Mouse (Mus musculus) brain, embryonic 14.5 days (tissue): ENCODE data around the gene Lipe. TPM values are rescaled to one million over a fixed set of nuclear protein-coding genes. Genes with fewer than 3 reads are reported as not detected.
"Not testable (repeated sequence)": the region's sequence is repeated elsewhere in the genome, so short reads cannot be mapped to it uniquely, and the experiment has no call there.

Experiments used
- DNase-seq: peaks from one replicate; pipeline ENCODE4 v3.0.0-alpha.2; 2011; ENCODE audit warnings: low read depth
- CTCF ChIP-seq: fragments of 200-500 bp; IDR thresholded peaks from 2 replicates; pipeline ENCODE4 v1.5.1; 2012; ENCODE audit warnings: inconsistent platforms, mild to moderate bottlenecking, moderate library complexity, borderline replicate concordance; ENCODE audit not compliant: insufficient read depth, insufficient read length; ENCODE audit errors: extremely low read depth
- POLR2A ChIP-seq: fragments of 200-500 bp; IDR thresholded peaks from 2 replicates; pipeline ENCODE4 v1.6.1; 2012; ENCODE audit warnings: mild to moderate bottlenecking, inconsistent platforms, borderline replicate concordance; ENCODE audit not compliant: poor library complexity, insufficient read depth, insufficient read length, severe bottlenecking; ENCODE audit errors: extremely low read depth
- polyA plus RNA-seq: library from polyadenylated mRNA; depleted of rRNA; stranded (reverse); fragments of >200 nt; gene quantifications from 2 replicates; pipeline ENCODE4 v1.2.3, GENCODE M21; 2012

Gene Lipe
- polyA plus RNA-seq, 1 experiment, result 13.0 TPM

GRCm38 (mm10) chr7:25432381-25432780 lies 33.9 kb upstream of the Lipe start:
- TF ChIP-seq POLR2A (no peak), CTCF (no peak)
- no peak for DNase-seq

- no peak for TF ChIP-seq CTCF
- no peak for TF ChIP-seq POLR2A
Measured at GRCm38 (mm10) chr7:25429886-25430784, 31.6 kb upstream of the Lipe start.

DNA sequence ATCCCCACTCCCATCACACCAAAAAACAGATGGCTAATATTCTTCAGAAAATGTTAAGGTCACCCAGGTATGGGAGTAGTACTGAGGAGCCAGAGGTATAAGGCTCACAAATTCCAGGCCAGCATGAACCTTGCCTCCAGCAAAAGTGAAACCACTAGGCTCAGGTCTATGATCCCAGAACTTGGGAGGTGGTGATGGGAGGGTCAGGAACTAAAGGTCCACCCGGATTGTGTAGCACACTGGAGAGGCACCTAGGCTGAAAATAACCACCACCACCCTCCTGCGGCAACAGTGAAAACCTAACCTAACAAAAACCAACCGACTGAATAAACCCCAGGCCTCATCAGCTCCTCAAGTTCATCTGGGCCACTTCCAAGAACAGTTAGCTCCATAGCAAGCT lies 29.8 kb upstream of the Lipe start:
- TF ChIP-seq POLR2A (no peak), CTCF (no peak)

More at GRCm38 (mm10) chr7:25429886-25430784, 31.6 kb upstream of the Lipe start:
- no peak for DNase-seq

DNA sequence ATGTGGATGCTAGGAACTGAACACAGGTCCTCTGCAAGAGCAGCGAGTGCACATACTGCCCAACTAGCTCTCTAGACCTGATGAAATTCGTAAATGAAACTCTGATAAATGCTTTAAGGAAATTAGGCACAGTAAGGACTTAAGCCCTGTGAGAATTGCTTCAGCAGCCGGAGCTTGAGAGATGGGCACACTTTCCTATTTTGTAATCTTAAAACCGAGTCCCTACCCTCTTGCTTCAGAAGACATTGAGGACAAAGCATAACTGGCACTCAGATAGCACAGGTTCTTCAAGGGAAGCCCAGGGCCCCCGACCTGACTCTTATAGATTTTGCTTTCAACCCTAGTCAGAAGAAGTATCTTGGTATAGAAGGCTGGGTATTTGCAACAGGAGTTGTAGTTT lies 28.6 kb upstream of the Lipe start:
- no peak for DNase-seq
- TF ChIP-seq CTCF, result no peak
- TF ChIP-seq POLR2A, result no peak

More for the DNA sequence above, 29.8 kb upstream of the Lipe start:
- DNase-seq, result no peak

DNA sequence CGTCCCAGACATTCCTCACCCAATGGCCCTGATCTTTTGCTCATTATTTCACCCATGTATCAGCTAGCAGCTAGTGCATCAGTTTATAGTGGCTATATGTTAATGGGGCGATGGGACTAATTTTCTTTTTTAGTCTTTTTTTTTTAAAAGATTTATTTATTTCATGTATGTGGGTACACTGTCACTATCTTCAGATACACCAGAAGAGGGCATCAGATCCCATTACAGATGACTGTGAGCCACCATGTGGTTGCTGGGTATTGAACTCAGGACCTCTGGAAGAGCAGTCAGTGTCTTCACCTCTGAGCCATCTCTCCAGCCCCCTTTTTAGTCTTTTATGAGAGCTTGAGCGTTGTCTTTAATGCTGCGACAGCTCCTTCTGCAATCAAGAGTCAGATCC lies 27.9 kb upstream of the Lipe start:
- not testable (repeated sequence) for DNase-seq

GRCm38 (mm10) chr7:25424429-25424828 lies 25.9 kb upstream of the Lipe start:
- DNase-seq, result peak; percentile 88

DNA sequence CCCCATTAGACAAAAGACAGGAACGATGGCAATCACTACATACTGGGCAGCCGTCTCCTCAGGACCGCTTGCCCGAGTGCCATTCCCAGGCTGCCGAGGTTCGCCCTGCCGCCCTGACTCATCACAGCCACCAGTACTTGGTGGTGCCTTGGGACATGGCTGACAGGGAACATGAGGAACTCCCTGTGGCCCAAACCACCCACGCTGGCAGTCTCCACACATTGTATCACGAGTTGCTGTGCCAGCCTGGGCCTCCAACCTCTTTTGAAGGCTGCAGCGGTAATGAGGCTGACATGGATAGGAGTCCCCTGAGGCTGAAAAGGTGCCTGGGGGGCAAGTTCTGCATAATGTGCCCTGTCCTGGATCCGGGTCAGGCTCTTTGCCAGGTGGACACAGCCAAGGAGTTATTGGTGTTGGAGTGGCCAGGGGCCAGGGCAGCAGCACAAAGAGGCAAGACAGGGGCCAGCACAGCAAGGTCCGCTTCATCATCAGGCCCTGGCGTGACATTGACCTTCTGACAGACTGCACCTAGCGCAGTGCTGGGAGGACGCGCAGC lies 23.9 kb upstream of the Lipe start:
- TF ChIP-seq CTCF, result no peak
- TF ChIP-seq POLR2A, result no peak
- DNase-seq, result no peak

More at GRCm38 (mm10) chr7:25424429-25424828, 25.9 kb upstream of the Lipe start:
- TF ChIP-seq POLR2A (no peak), CTCF (peak; percentile 83; the same call in 1 of the 2 replicates)

DNA sequence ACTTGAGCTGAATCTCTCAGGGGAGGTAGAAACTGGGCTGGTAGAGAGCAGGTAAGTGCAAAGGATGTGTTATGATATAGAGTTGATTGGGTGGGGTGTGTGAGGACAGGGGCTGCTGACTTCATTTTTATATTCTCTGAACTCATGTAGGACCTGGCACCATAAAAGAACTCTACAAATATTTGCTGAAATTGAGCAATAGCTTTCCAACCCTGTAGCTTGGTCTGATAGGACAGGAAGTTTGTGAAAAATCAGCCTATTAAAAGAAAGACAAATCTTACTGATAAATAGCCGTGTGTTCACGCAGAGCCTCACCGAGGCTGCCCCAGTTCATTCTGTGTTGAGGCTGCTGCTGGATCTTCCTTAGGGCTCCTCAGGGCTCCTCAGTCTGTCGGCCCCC lies 21.4 kb upstream of the Lipe start:
- no peak for TF ChIP-seq POLR2A
- no peak for TF ChIP-seq CTCF
- DNase-seq, result no peak

DNA sequence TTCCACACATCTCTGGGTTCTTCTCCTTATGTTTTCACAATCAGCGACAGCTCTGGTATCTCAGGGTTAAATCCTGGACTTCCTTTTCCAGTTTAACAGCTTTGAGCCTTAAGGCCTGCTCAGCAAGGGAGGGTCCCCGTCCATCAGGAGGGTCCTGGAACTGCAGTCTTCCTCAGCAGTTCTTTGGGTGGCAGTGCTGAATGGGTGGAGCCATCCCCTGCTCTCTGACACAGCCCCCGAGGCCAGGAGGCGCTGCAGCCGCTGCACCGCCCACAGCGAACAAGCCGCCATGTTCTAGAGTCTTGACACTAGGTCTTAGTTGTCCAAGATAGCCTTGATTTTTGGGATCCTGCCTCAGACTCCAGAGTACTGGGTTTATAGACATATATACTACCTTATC lies 21.0 kb upstream of the Lipe start:
- TF ChIP-seq POLR2A (no peak), CTCF (no peak)

DNA sequence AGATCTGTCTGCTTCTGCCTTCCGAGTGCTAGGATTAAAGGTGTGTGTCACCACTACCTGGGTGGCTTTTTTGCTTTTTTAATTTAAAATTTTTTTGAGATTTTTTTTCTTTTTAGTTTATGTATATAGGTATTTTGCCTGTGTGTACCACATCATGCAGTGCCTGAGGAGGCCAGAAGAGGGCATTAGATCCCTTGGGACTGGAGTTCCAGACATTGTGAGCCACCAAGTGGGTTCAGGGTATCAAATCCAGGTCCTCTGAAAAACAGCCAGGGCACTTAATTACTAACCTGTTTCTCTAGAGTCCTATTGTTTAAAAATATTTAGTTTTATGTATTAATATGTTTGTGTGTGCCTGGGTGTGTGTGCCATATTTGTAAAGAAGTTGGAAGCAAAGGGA lies 19.1 kb upstream of the Lipe start:
- DNase-seq, result peak; percentile 50
- peak; percentile 57; the same call in 1 of the 2 replicates for TF ChIP-seq CTCF
- TF ChIP-seq POLR2A, result no peak

More for the DNA sequence above, 21.0 kb upstream of the Lipe start:
- DNase-seq, result no peak

GRCm38 (mm10) chr7:25412833-25413441 lies 14.4 kb upstream of the Lipe start, which contains the start of gene Cxcl17:
Gene Cxcl17 (minus strand): TSS chr7:25412886.
- no peak for TF ChIP-seq POLR2A

More at GRCm38 (mm10) chr7:25412833-25413441, 14.4 kb upstream of the Lipe start, which contains the start of gene Cxcl17:
- DNase-seq, result no peak
